Mouse (Mus musculus): Measurements from ENCODE around the gene Slc28a1.
A peak's percentile ranks its signal among the peaks of the same experiment; 100 is the strongest.

Slc28a1 gene

DNA sequence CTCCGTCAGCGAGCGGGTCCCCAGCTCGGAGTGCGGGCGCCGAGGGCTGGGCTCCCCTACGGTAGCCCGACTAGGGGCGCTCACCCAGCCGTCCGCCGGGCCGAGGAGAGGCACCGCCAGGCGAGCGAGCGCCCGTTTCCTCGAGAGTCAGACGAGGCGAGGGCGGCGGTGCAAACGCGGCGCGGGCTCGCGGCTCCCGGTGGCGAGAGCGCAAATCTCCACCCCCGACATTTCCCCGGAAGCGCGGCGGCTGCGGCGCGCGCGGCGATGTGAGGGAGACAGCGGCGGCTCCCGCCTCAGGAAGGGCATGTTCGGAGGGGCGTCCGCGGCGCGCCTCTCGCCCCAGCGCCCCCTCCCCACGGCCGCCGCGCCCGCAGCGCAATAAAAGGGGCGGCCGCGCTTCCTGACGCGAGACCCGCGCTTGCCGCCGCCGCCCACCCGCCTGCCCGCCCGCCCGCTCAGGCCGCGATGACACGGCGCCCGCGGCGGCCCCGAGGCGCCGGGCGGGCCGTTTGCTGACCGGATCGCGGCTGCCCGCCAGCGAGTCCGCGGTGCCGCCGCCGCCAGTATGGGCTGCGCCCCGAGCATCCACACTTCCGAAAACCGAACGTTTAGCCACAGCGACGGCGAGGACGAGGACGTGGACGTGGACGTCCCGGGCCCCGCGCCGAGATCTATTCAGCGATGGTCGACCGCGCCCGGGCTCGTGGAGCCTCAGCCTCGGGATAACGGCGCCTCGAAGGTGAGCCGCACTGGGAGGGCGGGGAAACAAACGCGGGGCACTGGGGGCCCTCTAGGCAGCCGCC is 99.0 kb downstream of the Slc28a1 start, which contains the start of gene Pde8a:
TSS of gene Pde8a (plus strand) at position 250 of the 806 bp plus-strand sequence.
- DNase-seq (ENCODE audit: low spot score), result peak; percentile 42

DNA sequence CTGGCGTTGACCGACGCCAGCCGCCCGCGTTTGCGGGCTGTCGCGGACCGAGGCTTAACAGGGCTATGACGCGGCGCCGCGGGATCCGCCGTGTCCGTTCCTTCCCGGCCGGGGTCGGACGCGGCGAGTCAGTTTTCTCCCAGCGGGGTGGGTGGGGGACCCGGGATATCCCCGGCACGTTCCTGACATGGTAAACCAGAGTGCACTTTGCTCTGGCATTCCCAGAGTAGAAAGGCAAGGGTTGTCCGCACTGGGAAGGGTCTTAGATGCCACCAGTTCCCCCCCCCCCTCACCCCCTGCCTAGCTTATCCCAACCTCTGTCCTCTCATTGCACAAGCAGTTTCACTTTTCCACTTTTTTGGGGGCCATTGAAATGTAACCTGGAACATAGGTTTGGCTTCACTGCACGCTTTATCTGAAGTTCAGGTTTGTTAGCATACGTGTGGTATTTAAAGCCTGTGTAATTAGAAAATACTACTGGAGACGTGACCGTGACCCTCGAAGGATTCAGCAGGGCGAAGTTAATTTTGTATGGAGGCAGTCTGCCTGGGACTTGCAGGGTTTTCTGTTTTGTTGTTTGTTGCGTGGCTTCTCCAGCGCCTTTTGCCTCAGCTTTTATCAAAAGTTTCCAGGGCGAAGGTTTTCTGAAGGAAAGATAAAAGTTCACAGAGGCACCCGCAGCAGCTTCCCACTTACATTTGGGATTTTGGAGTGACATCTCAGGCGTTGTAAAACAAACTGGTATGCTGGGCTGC is 99.7 kb downstream of the Slc28a1 start:
- DNase-seq (ENCODE audit: low spot score), result no peak

DNA sequence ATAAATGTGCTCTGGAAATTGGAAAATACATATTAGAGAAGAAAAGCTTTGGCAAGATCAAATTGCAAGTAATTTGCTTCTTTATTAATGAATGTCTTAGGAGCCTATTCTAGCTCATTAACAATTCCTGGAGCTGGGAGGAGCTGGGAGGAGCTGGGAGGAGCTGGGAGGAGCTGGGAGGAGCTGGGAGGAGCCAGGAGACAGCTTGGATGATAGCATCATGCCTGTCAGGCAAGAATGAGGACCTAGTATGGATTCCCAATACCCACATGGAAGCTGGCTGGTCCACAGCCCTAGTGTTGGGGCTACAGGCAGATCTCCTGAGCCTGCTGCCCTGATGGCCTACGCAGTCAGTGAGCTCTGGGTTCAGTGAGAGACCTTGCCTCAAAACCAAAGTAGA is 101.4 kb downstream of the Slc28a1 start:
- DNase-seq (ENCODE audit: low spot score), result no peak

DNA sequence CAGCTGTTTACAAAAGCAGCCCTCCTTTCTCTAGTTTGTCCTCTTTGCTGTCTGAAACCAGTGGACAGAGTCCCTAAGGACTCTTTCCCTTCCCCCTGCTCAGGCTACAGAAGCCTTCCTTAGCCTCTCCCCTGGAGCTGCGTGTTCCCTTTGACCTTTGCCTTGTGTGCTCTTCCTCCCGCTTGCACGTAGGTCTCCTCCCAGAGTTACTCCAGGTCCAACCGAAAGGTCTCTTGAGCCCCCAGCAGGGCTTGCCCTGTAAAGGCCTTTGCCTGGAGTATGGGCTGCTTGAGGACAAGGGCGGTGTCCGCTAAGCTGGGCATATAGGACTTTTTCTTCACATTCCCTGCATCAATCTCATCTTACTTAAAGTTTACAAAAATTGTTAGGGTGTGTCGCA is 104.7 kb downstream of the Slc28a1 start:
- no peak for DNase-seq (ENCODE audit: low spot score)
